Mouse (Mus musculus) MEL (cell line): ENCODE measurements around the gene Extl2. TPM values are rescaled to one million over a fixed set of nuclear protein-coding genes. Genes with fewer than 3 reads are reported as not detected.

ENCODE experiments used
- DNase-seq: peaks from one replicate; pipeline ENCODE4 v3.0.0; 2011; ENCODE audit warnings: low read depth, low spot score
- H3K27ac ChIP-seq: 2 replicates; pipeline ENCODE4 v1.5.1; 2012; ENCODE audit warnings: low read depth, mild to moderate bottlenecking, control low read depth, low read length, moderate library complexity; ENCODE audit not compliant: control insufficient read depth
- H3K27me3 ChIP-seq, 2 experiments: fragments of 150-350 bp in 1 of 2; sonication (generic) in 1 of 2; 2 replicates each; pipeline ENCODE4 v1.6.1; 2012; ENCODE audit warnings: low read length in 2 of 2, mild to moderate bottlenecking in 2 of 2, improper control_type of control experiment in 1 of 2, moderate library complexity in 1 of 2; ENCODE audit not compliant: insufficient read depth in 2 of 2, control insufficient read depth in 1 of 2
- H3K36me3 ChIP-seq, 2 experiments: 2 replicates each; pipeline ENCODE4 v1.6.1; 2012 to 2014; ENCODE audit warnings: low read length in 2 of 2, improper control_type of control experiment in 1 of 2, inconsistent platforms in 1 of 2, mild to moderate bottlenecking in 1 of 2; ENCODE audit not compliant: insufficient read depth in 2 of 2, control insufficient read depth in 1 of 2
- H3K4me1 ChIP-seq, 2 experiments: fragments of 150-350 bp in 1 of 2; sonication (generic) in 1 of 2; 2 replicates each; pipeline ENCODE4 v1.6.1; 2012; ENCODE audit warnings: low read length in 2 of 2, improper control_type of control experiment in 1 of 2, mild to moderate bottlenecking in 1 of 2; ENCODE audit not compliant: insufficient read depth in 2 of 2, control insufficient read depth in 1 of 2
- H3K4me3 ChIP-seq, 2 experiments: fragments of 150-350 bp in 1 of 2; sonication (generic) in 1 of 2; 2 replicates each; pipeline ENCODE4 v1.5.1; 2012; ENCODE audit warnings: low read depth in 2 of 2, low read length in 2 of 2, mild to moderate bottlenecking in 2 of 2, moderate library complexity in 2 of 2, control low read depth in 1 of 2, improper control_type of control experiment in 1 of 2; ENCODE audit not compliant: control insufficient read depth in 1 of 2, insufficient read depth in 1 of 2
- H3K79me2 ChIP-seq: 2 replicates; pipeline ENCODE4 v1.6.1; 2012; ENCODE audit warnings: mild to moderate bottlenecking, low read length, moderate library complexity; ENCODE audit not compliant: control insufficient read depth, poor library complexity, insufficient read depth
- H3K9ac ChIP-seq: 2 replicates; pipeline ENCODE4 v1.6.1; 2012; ENCODE audit warnings: low read depth, mild to moderate bottlenecking, control low read depth, low read length, moderate library complexity; ENCODE audit not compliant: control insufficient read depth, poor library complexity, severe bottlenecking
- H3K9me3 ChIP-seq: fragments of 150-350 bp; sonication (generic); replicated peaks from 2 replicates; pipeline ENCODE4 v1.6.1; 2012; ENCODE audit warnings: mild to moderate bottlenecking, low read length, improper control_type of control experiment, moderate library complexity; ENCODE audit not compliant: insufficient read depth
- BHLHE40 ChIP-seq: IDR thresholded peaks from 2 replicates; pipeline ENCODE4 v1.6.1; 2012; ENCODE audit warnings: low read depth, mild to moderate bottlenecking, inconsistent platforms, low read length, improper control_type of control experiment, borderline replicate concordance
- CHD1 ChIP-seq: IDR thresholded peaks from 2 replicates; pipeline ENCODE4 v1.6.1; 2012; ENCODE audit warnings: low read depth, mild to moderate bottlenecking, inconsistent platforms, low read length, improper control_type of control experiment
- CTCF ChIP-seq, 3 experiments: IDR thresholded peaks in 2 of 3; conservative IDR thresholded peaks in 1 of 3; 2 replicates each; pipeline ENCODE4 v1.5.1; 2011 to 2012; ENCODE audit warnings: low read length in 3 of 3, low read depth in 2 of 3, mild to moderate bottlenecking in 2 of 3, improper control_type of control experiment in 1 of 3, inconsistent platforms in 1 of 3, mixed read lengths in 1 of 3, moderate library complexity in 1 of 3; ENCODE audit not compliant: control insufficient read depth in 1 of 3, insufficient read depth in 1 of 3, poor library complexity in 1 of 3, severe bottlenecking in 1 of 3
- E2F4 ChIP-seq: IDR thresholded peaks from 2 replicates; pipeline ENCODE4 v1.6.1; 2011; ENCODE audit warnings: low read depth, low read length, improper control_type of control experiment, borderline replicate concordance
- ETS1 ChIP-seq: IDR thresholded peaks from 2 replicates; pipeline ENCODE4 v1.6.1; 2012; ENCODE audit warnings: low read depth, mild to moderate bottlenecking, inconsistent platforms, low read length, improper control_type of control experiment, moderate library complexity
- JUND ChIP-seq: IDR thresholded peaks from 2 replicates; pipeline ENCODE4 v1.6.1; 2011; ENCODE audit warnings: low read depth, mild to moderate bottlenecking, improper control_type of control experiment, low read length
- MAFK ChIP-seq: IDR thresholded peaks from 2 replicates; pipeline ENCODE4 v1.6.1; 2011; ENCODE audit warnings: low read depth, mild to moderate bottlenecking, low read length, improper control_type of control experiment, borderline replicate concordance
- MAX ChIP-seq: IDR thresholded peaks from 2 replicates; pipeline ENCODE4 v1.6.1; 2011; ENCODE audit warnings: low read length, improper control_type of control experiment
- MEF2A ChIP-seq: IDR thresholded peaks from 2 replicates; pipeline ENCODE4 v1.6.1; 2014; ENCODE audit warnings: low read depth, mild to moderate bottlenecking, inconsistent platforms, low read length, improper control_type of control experiment; ENCODE audit not compliant: poor library complexity, insufficient replicate concordance, severe bottlenecking; ENCODE audit errors: extremely low read depth
- NELFE ChIP-seq: IDR thresholded peaks from 2 replicates; pipeline ENCODE4 v1.6.1; 2011; ENCODE audit warnings: low read depth, low read length, improper control_type of control experiment
- NRF1 ChIP-seq: IDR thresholded peaks from 2 replicates; pipeline ENCODE4 v1.6.1; 2014; ENCODE audit warnings: low read depth, mild to moderate bottlenecking, inconsistent platforms, low read length, improper control_type of control experiment, moderate library complexity; ENCODE audit not compliant: poor library complexity, insufficient read depth, severe bottlenecking
- POLR2AphosphoS5 ChIP-seq: IDR thresholded peaks from 2 replicates; pipeline ENCODE4 v1.6.1; 2012; ENCODE audit warnings: low read depth, borderline replicate concordance, mild to moderate bottlenecking, inconsistent platforms, low read length, moderate library complexity, mixed read lengths
- RAD21 ChIP-seq: IDR thresholded peaks from 2 replicates; pipeline ENCODE4 v1.6.1; 2011; ENCODE audit warnings: mild to moderate bottlenecking, low read depth, low read length, improper control_type of control experiment
- RCOR1 ChIP-seq: IDR thresholded peaks from 2 replicates; pipeline ENCODE4 v1.6.1; 2012; ENCODE audit warnings: low read depth, mild to moderate bottlenecking, inconsistent platforms, low read length, improper control_type of control experiment
- SMC3 ChIP-seq: IDR thresholded peaks from 2 replicates; pipeline ENCODE4 v1.6.1; 2011; ENCODE audit warnings: low read depth, low read length, improper control_type of control experiment
- TBP ChIP-seq: IDR thresholded peaks from 2 replicates; pipeline ENCODE4 v1.8.0; 2011; ENCODE audit warnings: low read depth, low read length, improper control_type of control experiment
- ZKSCAN1 ChIP-seq: IDR thresholded peaks from 2 replicates; pipeline ENCODE4 v1.6.1; 2012; ENCODE audit warnings: low read depth, mild to moderate bottlenecking, inconsistent platforms, low read length, improper control_type of control experiment, moderate library complexity
- polyA plus RNA-seq, 2 experiments: library from polyadenylated mRNA; stranded (reverse) in 1 of 2; unstranded in 1 of 2; fragments of >175 nt in 1 of 2; fragments of >200 nt in 1 of 2; gene quantifications; 2 replicates each; pipeline versions ENCODE4 v1.2.1 to v1.2.4; 2012; ENCODE audit warnings: low replicate concordance in 2 of 2, low read depth in 1 of 2; ENCODE audit not compliant: insufficient read length in 2 of 2, insufficient read depth in 1 of 2, missing spikeins in 1 of 2
- total RNA-seq: library from RNA; depleted of rRNA; stranded (reverse); fragments of 300-350 nt; gene quantifications from 2 replicates; pipeline ENCODE4 v1.2.3, GENCODE M21; 2012

Gene Extl2
- total and polyA plus RNA-seq, 3 experiments: 6.6 to 10.5 TPM; not detected in 1

DNA sequence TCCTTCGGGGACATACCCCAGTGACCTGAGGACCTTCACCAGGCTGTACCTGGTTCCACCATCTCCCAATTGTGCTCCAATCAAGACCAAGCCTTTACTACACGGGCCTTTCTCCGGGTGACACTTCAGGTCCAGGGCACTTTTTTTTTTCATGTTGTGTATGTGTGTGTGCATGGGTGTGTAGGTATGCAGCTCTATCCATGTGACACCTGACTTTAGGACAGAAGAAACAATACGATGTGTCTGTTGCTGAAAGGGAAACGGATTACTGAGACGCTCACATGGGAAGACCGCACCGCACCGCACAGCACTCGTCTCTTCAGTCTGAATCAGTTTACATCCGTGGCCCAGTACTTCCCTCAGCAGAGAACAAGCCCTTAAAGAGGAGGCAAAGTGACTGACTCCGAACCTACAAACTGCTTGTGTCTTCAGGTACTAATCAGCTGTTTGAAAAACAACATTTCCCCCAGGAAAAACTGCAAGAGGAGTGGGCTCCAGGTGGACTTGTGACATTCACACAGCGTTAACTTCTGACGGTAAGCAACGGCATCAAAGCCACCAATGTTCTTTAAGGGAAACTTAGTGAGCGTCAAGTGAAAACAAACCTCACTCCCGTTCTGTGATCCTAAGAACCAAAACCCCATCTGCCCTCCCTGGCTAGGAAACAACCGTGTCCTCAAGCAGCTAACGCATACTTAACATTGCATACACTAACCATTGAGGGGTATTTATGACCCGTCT is 36.0 kb upstream of the Extl2 start:
- Histone ChIP-seq H3K27ac (no peak overlapping the region), H3K27me3 (no peaks in the 10 kb centered on the region), H3K9ac (no peak overlapping the region), H3K36me3 (peaks cover 0 to 2% of the 10 kb centered on the region in 2 experiments; a peak in 2 of 4 replicates), H3K79me2 (no peaks in the 10 kb centered on the region), H3K9me3 (no peaks in the 10 kb centered on the region), H3K4me1 (no peaks in the 10 kb centered on the region), H3K4me3 (no peak overlapping the region)
- TF ChIP-seq RCOR1: no peak
- no peak for TF ChIP-seq SMC3
- no peak for TF ChIP-seq E2F4
- TF ChIP-seq RAD21: no peak
- no peak for TF ChIP-seq NELFE
- TF ChIP-seq JUND: no peak
- TF ChIP-seq ZKSCAN1: no peak
- no peak for TF ChIP-seq TBP
- no peak for TF ChIP-seq MAFK
- no peak for TF ChIP-seq CTCF (IDR thresholded peaks at IDR 0.05 in 2 of 3, conservative IDR thresholded peaks at IDR 0.05 in 1 of 3; ENCODE audit: control insufficient read depth in 1 of 3, insufficient read depth in 1 of 3, low read depth in 2 of 3, low read length in 3 of 3, poor library complexity in 1 of 3, severe bottlenecking in 1 of 3)
- TF ChIP-seq BHLHE40: no peak
- no peak for TF ChIP-seq NRF1
- no peak for TF ChIP-seq MEF2A
- no peak for TF ChIP-seq MAX
- no peak for TF ChIP-seq POLR2AphosphoS5
- no peak for DNase-seq

DNA sequence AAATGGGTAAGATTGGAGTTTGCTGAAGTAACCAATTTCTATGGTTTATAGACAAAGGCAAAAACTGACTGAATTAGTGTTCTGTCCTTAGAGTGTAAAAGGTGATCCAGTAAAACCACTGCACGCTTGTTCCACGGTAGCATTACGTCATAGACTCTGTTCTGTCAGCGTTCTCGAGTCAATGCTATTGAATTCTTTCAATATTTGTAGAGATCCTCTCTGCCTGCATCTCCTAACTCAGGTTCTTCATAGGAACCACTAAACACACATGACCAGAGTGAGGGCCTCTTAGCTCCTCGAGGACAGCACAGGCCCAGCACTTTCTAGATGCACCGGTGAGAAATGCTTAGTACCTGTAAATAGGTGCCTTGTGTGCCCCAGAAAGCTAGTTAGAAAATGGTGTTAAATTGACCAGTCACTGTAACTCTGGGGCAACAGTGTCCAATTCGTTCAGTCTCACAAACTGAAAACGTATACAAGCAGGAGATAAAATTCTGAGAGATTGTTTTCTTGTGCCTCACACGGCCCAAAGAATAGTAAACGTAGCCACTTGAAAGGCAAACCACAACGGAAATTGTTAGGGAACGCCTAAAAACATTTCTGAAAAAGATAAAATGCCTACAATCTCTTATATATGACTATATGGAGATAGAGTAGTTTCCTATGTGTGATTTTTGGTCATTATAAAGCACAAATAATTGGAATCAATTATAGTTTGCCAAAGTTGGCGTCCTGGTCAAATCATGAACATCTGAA is 35.2 kb upstream of the Extl2 start:
- Histone ChIP-seq H3K9me3 (no peaks in the 10 kb centered on the region), H3K9ac (no peak overlapping the region), H3K4me1 (no peaks in the 10 kb centered on the region), H3K27me3 (no peaks in the 10 kb centered on the region), H3K36me3 (peaks cover 0 to 5% of the 10 kb centered on the region in 2 experiments; a peak in 2 of 4 replicates), H3K79me2 (no peaks in the 10 kb centered on the region), H3K4me3 (no peak overlapping the region), H3K27ac (no peak overlapping the region)
- DNase-seq: no peak
- TF ChIP-seq ETS1: no peak
- TF ChIP-seq CHD1: no peak
